Mouse (Mus musculus) thymus, adult 2 months (tissue): ENCODE measurements at regions not wholly inside any gene's neighbourhood (a gene's known extent, or its start where the extent isn't known, plus 50 kb on each side); places are given as distances from the start of the nearest gene placed in this dataset.

Experiments
- DNase-seq: peaks from one replicate; pipeline ENCODE4 v3.0.0; 2021
- H3K27ac ChIP-seq: fragments of 200-500 bp; 2 replicates; pipeline ENCODE4 v1.5.1; 2012; ENCODE audit warnings: low read length, control low read depth; ENCODE audit not compliant: control insufficient read depth, insufficient read depth
- H3K27me3 ChIP-seq: fragments of 200-500 bp; 2 replicates; pipeline ENCODE4 v1.6.1; 2012; ENCODE audit warnings: mild to moderate bottlenecking, low read length, moderate library complexity, mixed read lengths; ENCODE audit not compliant: control insufficient read depth, insufficient read depth
- H3K36me3 ChIP-seq: fragments of 200-500 bp; 2 replicates; pipeline ENCODE4 v1.6.1; 2012; ENCODE audit warnings: mild to moderate bottlenecking, low read length, moderate library complexity; ENCODE audit not compliant: control insufficient read depth, insufficient read depth
- H3K4me1 ChIP-seq: fragments of 200-500 bp; replicated peaks from 2 replicates; pipeline ENCODE4 v1.6.1; 2012; ENCODE audit warnings: low read length; ENCODE audit not compliant: control insufficient read depth, insufficient read depth
- H3K4me3 ChIP-seq: fragments of 200-500 bp; 2 replicates; pipeline ENCODE4 v1.5.1; 2012; ENCODE audit warnings: mild to moderate bottlenecking, low read length, control low read depth, moderate library complexity; ENCODE audit not compliant: control insufficient read depth, insufficient read depth
- CTCF ChIP-seq: fragments of 200-500 bp; IDR thresholded peaks from 2 replicates; pipeline ENCODE4 v1.5.1; 2012; ENCODE audit warnings: mild to moderate bottlenecking, control low read depth, low read length, moderate library complexity, borderline replicate concordance; ENCODE audit not compliant: control insufficient read depth, poor library complexity, insufficient read depth; ENCODE audit errors: extremely low read depth
- POLR2A ChIP-seq: fragments of 200-500 bp; IDR thresholded peaks from 2 replicates; pipeline ENCODE4 v1.6.1; 2012; ENCODE audit warnings: mild to moderate bottlenecking, low read length, control low read depth, moderate library complexity; ENCODE audit not compliant: control insufficient read depth, poor library complexity, insufficient read depth; ENCODE audit errors: extremely low read depth
- WGBS: fragments of 180-500 bp; shearing (Covaris S2); methylation state at CpG from one replicate; pipeline ENCODE4 v1.1.7; 2018; 5-methylcytosine and 5-hydroxymethylcytosine counted together

DNA sequence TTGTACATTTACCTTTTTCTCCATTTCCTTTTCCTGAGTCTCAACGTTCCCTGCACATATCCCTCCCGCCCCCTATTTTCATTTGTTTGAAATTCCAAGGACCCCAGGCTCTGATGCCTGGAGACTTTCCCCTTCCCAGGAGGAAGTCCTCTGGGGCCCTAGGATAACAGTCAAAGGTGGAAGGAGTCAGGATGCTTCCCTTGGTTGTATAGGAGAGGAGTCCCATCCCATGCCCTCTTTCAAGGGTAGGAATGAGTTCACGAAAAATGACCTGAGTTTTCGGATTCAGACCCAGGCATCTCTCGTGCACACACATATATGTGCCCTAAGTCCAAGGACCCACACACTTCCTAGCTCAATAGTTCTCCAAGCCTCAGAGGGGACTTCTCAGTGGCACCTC, 143.3 kb upstream of the Zfp703 start:
- no peak for DNase-seq
- no peak overlapping the region for H3K27ac ChIP-seq
- no peaks in the 10 kb centered on the region for H3K36me3 ChIP-seq
- no peak for TF ChIP-seq CTCF
- TF ChIP-seq POLR2A, result no peak
- 74% methylated on average over 5 of the region's 5 CpGs for WGBS
- H3K4me3 ChIP-seq, result no peak overlapping the region
- no peaks in the 10 kb centered on the region for H3K27me3 ChIP-seq
- H3K4me1 ChIP-seq, result peaks cover 9% of the 10 kb centered on the region

DNA sequence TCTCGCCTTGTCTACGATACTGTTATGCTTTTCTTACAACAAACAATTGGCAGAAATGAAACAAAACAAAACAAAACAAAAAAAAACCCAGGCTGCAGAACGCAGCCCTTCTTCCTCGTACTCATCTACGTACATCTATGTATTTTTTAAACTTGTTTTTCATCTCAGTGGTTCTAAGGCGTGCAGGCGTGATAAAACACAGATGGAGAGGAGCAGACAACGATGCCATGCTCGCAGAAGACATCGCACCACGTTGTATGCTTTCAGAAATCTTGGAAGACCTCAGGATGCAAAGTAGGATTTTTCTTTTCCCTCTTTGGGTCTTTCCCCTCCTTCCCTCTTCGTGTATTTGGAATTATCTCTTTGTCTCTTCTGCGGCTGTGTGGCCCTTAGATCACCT, 142.5 kb upstream of the Zfp703 start:
- no peak for DNase-seq
- Histone ChIP-seq H3K36me3 (no peaks in the 10 kb centered on the region), H3K27me3 (no peaks in the 10 kb centered on the region), H3K27ac (no peak overlapping the region), H3K4me1 (peaks cover 9% of the 10 kb centered on the region), H3K4me3 (no peak overlapping the region)
- 93% methylated on average over 13 of the region's 13 CpGs for WGBS
- TF ChIP-seq POLR2A (no peak), CTCF (no peak)

DNA sequence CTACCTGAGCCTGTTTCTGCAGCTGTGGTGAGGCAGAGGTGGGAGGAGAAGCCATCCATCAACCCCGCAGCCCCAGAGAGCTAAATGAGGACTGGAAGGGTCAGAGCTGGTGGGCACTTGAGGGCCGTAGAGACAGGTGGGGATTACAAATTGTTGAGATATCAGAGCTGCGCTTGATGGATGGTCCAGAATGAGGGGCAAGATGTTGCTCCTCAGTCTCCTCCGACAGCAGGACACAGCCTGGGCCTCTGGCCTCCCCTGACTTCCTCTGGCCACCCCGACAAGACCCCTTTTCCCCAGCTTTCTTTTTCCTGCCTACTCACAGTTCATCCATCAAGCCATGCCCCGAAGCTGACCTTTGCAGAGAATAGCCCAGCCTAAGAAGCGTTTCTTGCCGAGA, 142.0 kb upstream of the Zfp703 start:
- H3K4me3 ChIP-seq, result no peak overlapping the region
- no peak overlapping the region for H3K27ac ChIP-seq
- no peaks in the 10 kb centered on the region for H3K27me3 ChIP-seq
- DNase-seq, result no peak
- TF ChIP-seq CTCF (no peak), POLR2A (no peak)
- peaks cover 9% of the 10 kb centered on the region for H3K4me1 ChIP-seq
- no peaks in the 10 kb centered on the region for H3K36me3 ChIP-seq
- WGBS, result 80% methylated on average over 8 of the region's 8 CpGs

DNA sequence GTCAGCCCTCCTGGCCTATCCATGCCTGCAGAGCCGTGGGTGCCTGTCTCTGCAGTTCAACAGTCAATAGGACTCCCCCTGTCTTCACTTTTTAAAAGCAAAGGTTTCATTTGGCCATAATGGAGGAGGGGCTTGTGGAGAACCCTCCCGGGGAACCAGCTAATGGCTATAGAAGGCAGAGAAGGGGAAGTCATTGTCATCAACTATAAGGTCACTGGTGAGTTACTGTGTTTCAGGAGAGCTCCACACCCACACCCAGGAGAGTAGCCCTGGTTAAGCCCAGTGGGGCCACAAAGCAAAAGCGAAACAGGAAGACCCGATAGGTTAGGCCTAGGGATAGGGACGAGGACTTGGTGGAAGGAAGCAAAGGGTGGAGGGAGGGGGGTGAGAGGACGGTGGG, 141.5 kb upstream of the Zfp703 start:
- DNase-seq, result no peak
- WGBS, result 13% methylated on average over 6 of the region's 6 CpGs
- Histone ChIP-seq H3K4me3 (no peak overlapping the region), H3K27me3 (no peaks in the 10 kb centered on the region), H3K27ac (no peak overlapping the region), H3K4me1 (peaks cover 9% of the 10 kb centered on the region), H3K36me3 (no peaks in the 10 kb centered on the region)
- TF ChIP-seq CTCF, result no peak
- TF ChIP-seq POLR2A, result no peak

DNA sequence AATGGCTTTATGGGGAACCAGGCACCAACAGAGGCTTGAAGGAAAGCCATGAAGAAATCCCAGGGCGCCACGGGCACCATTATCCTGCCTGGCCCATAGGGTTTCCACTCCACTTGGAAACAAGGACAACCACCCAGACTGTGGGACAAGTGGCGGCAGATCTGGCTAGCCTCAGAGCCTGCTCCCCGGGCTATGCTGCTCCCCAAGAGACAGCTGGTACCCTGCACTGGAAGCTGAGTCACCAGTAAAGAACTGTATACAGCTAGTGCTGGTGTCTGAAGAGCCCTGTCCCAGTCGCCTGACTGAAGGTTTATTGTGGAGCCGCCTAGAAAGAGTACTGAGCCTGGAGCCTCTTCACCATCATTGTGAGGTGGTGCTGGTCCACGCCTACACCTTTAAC, 140.6 kb upstream of the Zfp703 start:
- Histone ChIP-seq H3K4me3 (no peak overlapping the region), H3K27ac (no peak overlapping the region), H3K27me3 (no peaks in the 10 kb centered on the region), H3K4me1 (peaks cover 12% of the 10 kb centered on the region), H3K36me3 (no peaks in the 10 kb centered on the region)
- no peak for DNase-seq
- no peak for TF ChIP-seq CTCF
- TF ChIP-seq POLR2A, result no peak
- WGBS, result 94% methylated on average over 7 of the region's 7 CpGs

DNA sequence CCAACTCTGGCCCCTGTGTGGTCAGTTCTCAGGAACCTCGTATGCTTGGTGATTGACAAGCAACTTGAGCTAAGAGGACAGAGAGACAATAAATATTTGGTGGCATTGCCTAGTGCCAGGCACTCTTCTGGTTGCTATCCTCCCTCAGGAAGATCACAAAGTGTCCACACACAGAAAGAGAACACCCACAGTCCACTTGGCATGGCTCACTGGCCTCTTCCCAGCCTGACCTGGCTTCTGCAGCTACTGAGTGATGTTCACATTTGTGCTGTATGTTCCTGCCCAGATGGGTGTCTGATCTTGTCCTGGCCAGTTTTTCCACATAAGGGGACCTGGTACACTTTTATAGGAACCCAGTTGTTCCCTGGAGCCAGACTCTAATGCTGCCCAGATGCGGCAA, 136.8 kb upstream of the Zfp703 start:
- Histone ChIP-seq H3K27ac (no peak overlapping the region), H3K4me3 (no peak overlapping the region), H3K27me3 (no peaks in the 10 kb centered on the region), H3K36me3 (no peaks in the 10 kb centered on the region), H3K4me1 (peaks cover 17% of the 10 kb centered on the region)
- DNase-seq, result no peak
- no peak for TF ChIP-seq CTCF
- TF ChIP-seq POLR2A, result no peak
- 93% methylated on average over 2 of the region's 2 CpGs for WGBS
